Mouse (Mus musculus) 3134 (cell line): ENCODE results near the gene Cdyl2.

ENCODE experiments used
- DNase-seq: peaks from one replicate; pipeline ENCODE4 v3.0.0-alpha.2; 2011; ENCODE audit warnings: low spot score; ENCODE audit not compliant: insufficient read length; ENCODE audit errors: extremely low read depth

Cdyl2 gene

GRCm38 (mm10) chr8:116543366-116543765 is 189.4 kb downstream of the Cdyl2 start:
- DNase-seq: no peak

DNA sequence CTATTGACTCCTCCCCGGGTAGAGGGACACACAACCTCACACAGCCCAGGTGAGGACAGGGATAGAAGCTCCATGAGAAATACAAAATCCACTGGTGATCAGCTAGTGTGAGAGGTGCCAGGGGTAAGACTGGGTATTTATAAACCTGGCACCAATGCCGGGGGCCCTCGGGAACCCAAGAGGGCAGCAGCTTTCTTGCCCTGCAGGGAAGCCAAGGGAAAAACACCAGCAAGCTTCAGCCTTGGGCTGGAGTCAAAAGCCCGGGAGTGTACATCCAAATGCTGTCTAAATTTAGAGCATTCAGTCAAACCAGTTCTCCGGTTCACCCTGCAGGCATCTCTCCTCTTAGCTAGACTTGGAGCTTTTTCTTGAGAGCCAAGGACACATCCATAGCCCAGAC is 189.9 kb downstream of the Cdyl2 start:
- DNase-seq: no peak

- no peak for DNase-seq
Measured at GRCm38 (mm10) chr8:116540136-116540535, 192.7 kb downstream of the Cdyl2 start.

GRCm38 (mm10) chr8:116538763-116539162 is 194.0 kb downstream of the Cdyl2 start:
- no peak for DNase-seq

- DNase-seq: no peak
Measured at GRCm38 (mm10) chr8:116536786-116537185, 196.0 kb downstream of the Cdyl2 start.

GRCm38 (mm10) chr8:116533081-116533480 is 199.7 kb downstream of the Cdyl2 start:
- DNase-seq: no peak

GRCm38 (mm10) chr8:116528736-116529135 is 204.1 kb downstream of the Cdyl2 start:
- DNase-seq: no peak

- DNase-seq: no peak
Measured at GRCm38 (mm10) chr8:116524915-116525314, 207.9 kb downstream of the Cdyl2 start.
